Mouse (Mus musculus) lung, adult 18-20 months (tissue): Measurements from ENCODE around the gene Vps53.
"Not testable (repeated sequence)": the region's sequence is repeated elsewhere in the genome, so short reads cannot be mapped to it uniquely, and the experiment has no call there.

ENCODE experiments used
- DNase-seq, 2 experiments: peaks; one replicate each; pipeline ENCODE4 v3.0.0; 2022; ENCODE audit warnings: mixed read lengths in 2 of 2

The Vps53 gene

GRCm38 (mm10) chr11:76010838-76011624 is 168.4 kb downstream of the Vps53 start:
- DNase-seq = no peak

DNA sequence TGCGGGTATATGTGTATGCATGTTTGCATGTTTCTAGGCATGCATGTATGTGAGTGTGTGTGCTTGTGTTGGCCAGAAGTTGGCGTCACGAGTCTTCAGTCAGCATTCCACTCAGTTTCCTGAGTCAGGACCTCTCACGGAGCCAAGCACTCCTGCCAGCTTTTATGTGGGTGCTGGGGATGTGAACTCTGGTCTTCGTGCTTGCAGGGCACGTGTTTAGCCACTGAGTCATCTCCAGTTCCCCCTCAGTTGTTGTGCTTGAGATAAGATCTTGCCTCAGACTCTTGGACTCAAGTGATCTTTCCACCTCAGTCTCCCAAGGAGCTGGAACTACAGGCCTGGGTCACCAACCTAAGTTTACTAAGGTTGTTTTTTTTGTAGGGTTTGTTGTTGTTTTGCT is 170.3 kb downstream of the Vps53 start:
- no peak for DNase-seq

DNA sequence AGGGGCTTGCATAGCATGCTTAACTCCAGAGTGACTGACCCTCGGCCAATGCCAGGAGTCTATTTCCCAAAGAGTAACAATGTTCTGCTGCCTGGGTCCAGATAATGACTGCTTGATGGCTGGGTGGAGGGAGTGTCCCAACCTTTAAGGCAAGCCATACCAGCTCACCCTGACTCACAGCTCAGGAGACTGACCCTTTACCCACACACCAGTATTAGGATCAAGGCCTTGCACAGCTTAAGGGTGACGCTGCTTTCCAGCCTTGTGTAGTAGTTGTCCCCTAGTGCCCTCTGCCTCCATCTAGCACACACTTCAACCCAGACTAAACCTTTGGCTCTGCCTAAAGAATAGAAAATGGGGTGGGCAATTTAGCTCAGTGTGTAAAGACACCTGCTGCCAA is 171.3 kb downstream of the Vps53 start:
- no peak for DNase-seq

DNA sequence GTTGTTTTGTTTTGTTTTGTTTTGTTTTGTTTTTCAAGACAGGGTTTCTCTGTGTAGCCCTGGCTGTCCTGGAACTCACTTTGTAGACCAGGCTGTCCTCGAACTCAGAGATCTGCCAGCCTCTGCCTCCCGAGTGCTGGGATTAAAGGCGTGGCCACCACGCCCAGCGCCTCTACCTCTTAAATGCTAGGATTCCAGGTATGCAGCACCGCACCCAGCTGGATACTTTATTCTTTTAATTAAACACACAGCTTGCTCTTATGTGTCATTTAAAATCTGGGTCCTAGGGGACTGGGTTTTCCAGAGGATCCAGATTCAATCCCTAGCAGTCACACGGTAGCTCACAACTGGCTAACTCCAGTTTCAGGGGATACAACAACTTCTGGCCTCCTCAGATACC is 175.2 kb downstream of the Vps53 start:
- not testable (repeated sequence) for DNase-seq

DNA sequence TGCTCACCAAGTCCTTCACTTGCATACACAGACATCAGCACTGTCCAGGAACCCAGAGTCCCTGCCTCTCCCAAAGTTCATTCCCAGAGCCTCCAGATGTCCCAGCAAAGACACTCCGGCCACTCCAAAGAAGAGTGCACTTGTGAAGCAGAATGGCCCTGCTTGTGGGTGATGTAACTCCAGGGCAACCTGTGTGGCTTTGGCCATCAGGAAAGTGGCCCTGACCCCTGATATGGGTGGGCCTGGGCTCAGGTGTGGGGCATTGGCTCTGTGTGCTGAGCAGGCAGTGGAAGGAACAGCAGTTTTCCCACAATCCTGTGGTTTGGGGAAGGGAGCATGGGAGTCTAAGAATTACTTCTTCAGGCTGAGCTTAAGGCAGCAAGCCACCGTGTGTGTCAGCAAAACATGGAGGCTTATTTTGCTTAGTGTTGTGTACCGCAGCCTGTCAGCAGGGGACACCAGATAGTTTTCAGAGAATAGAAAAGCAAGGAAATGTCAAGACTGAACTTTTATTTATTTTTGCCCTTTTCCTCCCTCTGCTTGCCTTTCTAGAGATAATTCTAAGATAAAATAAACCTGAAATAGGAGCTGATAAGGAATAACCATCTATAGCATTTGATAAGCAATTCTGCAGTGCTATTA is 178.1 kb downstream of the Vps53 start:
- DNase-seq = no peak

DNA sequence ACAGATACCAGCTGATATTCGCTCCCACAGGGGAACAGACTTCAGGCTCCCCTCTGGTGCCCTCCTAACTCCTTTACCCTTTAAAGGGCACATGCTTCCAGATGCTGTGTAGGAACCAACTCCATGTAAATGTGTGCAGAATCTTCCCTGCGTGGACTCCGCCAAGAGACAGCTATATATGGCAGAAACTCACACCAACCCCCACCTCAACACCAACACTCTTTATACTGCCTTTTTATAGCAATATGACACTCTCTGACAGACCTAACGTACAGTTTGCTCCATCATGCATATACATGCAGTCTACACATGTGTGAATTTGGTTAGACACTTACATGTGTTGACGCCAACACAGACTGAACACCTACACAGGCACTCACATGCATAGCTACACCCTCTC is 178.7 kb downstream of the Vps53 start:
- DNase-seq = no peak

DNA sequence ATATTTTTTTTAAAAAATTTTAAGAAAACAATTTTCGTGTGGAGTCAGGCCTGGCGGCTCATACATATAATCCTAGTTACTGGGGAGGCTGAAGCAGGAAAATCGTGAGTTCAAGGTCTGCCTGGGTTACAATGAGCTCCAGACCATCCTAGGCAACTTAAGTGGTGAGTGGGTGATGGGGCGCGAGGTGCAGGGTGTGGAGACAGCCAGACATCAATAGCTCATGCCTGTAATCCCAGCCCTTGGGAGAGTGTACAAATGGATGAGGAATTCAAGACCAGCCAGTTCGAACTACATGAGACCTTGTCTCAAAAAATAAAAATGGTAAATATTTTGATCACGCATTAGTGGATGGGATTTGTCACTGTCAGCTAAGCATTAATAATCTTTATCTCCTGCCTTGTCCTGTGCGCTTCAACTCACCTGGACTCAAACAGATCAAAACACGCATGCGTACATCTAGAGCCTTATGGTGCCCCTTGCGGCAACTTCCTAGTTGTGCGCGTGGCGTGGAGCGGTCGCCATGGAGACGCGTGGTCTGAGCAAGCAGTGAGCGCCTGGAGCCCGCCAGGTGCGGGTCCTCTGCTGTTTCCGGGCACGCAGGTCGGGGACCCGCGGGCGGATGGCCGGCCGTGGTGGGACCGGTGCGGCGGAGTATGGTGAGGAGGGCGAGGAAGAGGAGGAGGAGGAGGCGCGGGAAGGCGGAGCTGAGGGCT is 179.8 kb downstream of the Vps53 start, which contains the start of gene 1700016K19Rik:
Gene 1700016K19Rik (plus strand): TSS at position 473 of the 716 bp plus-strand sequence.
- peak; percentile 86 to 90 for DNase-seq
